16 mouse cellular contexts compared by ENCODE assay signal in genomic region chr2:73614303-73614702, GRCm38 (mm10). TPM values are rescaled to one million over a fixed set of nuclear protein-coding genes. Genes with fewer than 3 reads are reported as not detected.
"Had no signal": no experiment of that assay in that cellular context is flagged by ENCODE, and none has a peak within 500 bp of the region (broad histone marks: within the 10 kb centered on the region; RNA-seq: fewer than 3 reads in every experiment).

No protein-coding gene starts in this region.

- H3K27me3 ChIP-seq: kidney, embryonic 15.5 days; liver, embryonic 13.5 days; midbrain, embryonic 13.5 days had no signal

- DNase-seq: kidney, adult 11 months; kidney, adult 8-10 months; kidney, postnatal 10 days; kidney, postnatal 36 days; liver, embryonic 13.5 days; lung, adult 2 months; lung, postnatal 14 days; thymus, adult 2 months; thymus, postnatal 25 days had no signal

- H3K4me3 ChIP-seq: kidney, embryonic 15.5 days; liver, embryonic 13.5 days; midbrain, embryonic 13.5 days had no signal

- H3K9me3 ChIP-seq: kidney, embryonic 15.5 days; liver, embryonic 13.5 days; midbrain, embryonic 13.5 days had no signal

- H3K4me1 ChIP-seq: liver, embryonic 13.5 days; midbrain, embryonic 13.5 days had no signal

- H3K27ac ChIP-seq: kidney, embryonic 15.5 days; liver, embryonic 13.5 days; macrophage; midbrain, embryonic 13.5 days had no signal

- H3K36me3 ChIP-seq: liver, embryonic 13.5 days had no signal

- ATAC-seq: midbrain, embryonic 13.5 days had no signal

RNA-seq across cellular contexts. Expression of gene Chrna1, which starts 34.2 kb away (rescaled TPM):
- total RNA-seq: liver, adult 2 months; megakaryocyte, adult 5-6 weeks had no signal
- polyA plus RNA-seq: liver, adult 2 months; macrophage; small intestine, adult 2 months; spleen, adult 2 months had no signal
